Mouse (Mus musculus) CH12.LX (cell line): ENCODE results near the gene Hcls1. TPM values are rescaled to one million over a fixed set of nuclear protein-coding genes. Genes with fewer than 3 reads are reported as not detected.

Experiments used
- DNase-seq: peaks from one replicate; pipeline ENCODE4 v3.0.0-alpha.2; 2013; ENCODE audit errors: extremely low read depth
- H3K27ac ChIP-seq: 2 replicates; pipeline ENCODE4 v1.5.1; 2012; ENCODE audit warnings: low read depth, mild to moderate bottlenecking, control low read depth, moderate library complexity; ENCODE audit not compliant: insufficient read depth
- H3K27me3 ChIP-seq: replicated peaks from 2 replicates; pipeline ENCODE3; 2012; ENCODE audit warnings: inconsistent platforms
- H3K36me3 ChIP-seq, 2 experiments: replicated peaks in 1 of 2; 2 replicates each; pipeline versions ENCODE3 to v1.6.1; 2012; ENCODE audit warnings: inconsistent platforms in 1 of 2, low read length in 1 of 2, mild to moderate bottlenecking in 1 of 2, mixed read lengths in 1 of 2, moderate library complexity in 1 of 2; ENCODE audit not compliant: control insufficient read depth in 1 of 2, insufficient read depth in 1 of 2
- H3K4me1 ChIP-seq, 2 experiments: 2 replicates each; pipeline ENCODE4 v1.6.1; 2012; ENCODE audit warnings: inconsistent platforms in 1 of 2, moderate library complexity in 1 of 2; ENCODE audit not compliant: insufficient read depth in 2 of 2, control insufficient read depth in 1 of 2
- H3K4me2 ChIP-seq: 2 replicates; pipeline ENCODE4 v1.6.1; 2012; ENCODE audit warnings: low read depth, mild to moderate bottlenecking, control low read depth; ENCODE audit not compliant: poor library complexity, insufficient read depth, severe bottlenecking
- H3K4me3 ChIP-seq, 3 experiments: fragments of 150-350 bp in 1 of 3; sonication (generic) in 1 of 3; replicated peaks in 1 of 3; 2 replicates each; pipeline versions ENCODE3 to v1.5.1; 2011 to 2012; ENCODE audit warnings: low read depth in 2 of 3, low read length in 2 of 3, mild to moderate bottlenecking in 2 of 3, moderate library complexity in 2 of 3, control low read depth in 1 of 3, improper control_type of control experiment in 1 of 3, inconsistent platforms in 1 of 3, mixed read lengths in 1 of 3; ENCODE audit not compliant: poor library complexity in 1 of 3
- H3K79me2 ChIP-seq: replicated peaks from 2 replicates; pipeline ENCODE4 v1.6.1; 2012; ENCODE audit warnings: mild to moderate bottlenecking, moderate library complexity; ENCODE audit not compliant: control insufficient read depth, poor library complexity, insufficient read depth, severe bottlenecking; ENCODE audit errors: extremely low read depth
- H3K9ac ChIP-seq: 2 replicates; pipeline ENCODE4 v1.6.1; 2012; ENCODE audit warnings: low read depth, mild to moderate bottlenecking, control low read depth, moderate library complexity; ENCODE audit not compliant: insufficient read depth
- H3K9me3 ChIP-seq: replicated peaks from 2 replicates; pipeline ENCODE3; 2012; ENCODE audit warnings: low read length, inconsistent platforms, mixed read lengths
- BHLHE40 ChIP-seq: IDR thresholded peaks from 2 replicates; pipeline ENCODE4 v1.6.1; 2011; ENCODE audit warnings: mild to moderate bottlenecking, low read depth, low read length, improper control_type of control experiment
- CHD1 ChIP-seq: IDR thresholded peaks from 2 replicates; pipeline ENCODE4 v1.6.1; 2012; ENCODE audit warnings: low read depth, low read length, improper control_type of control experiment, inconsistent platforms
- CHD2 ChIP-seq: IDR thresholded peaks from 2 replicates; pipeline ENCODE4 v1.6.1; 2011; ENCODE audit warnings: low read length, improper control_type of control experiment
- CTCF ChIP-seq, 2 experiments: IDR thresholded peaks in 1 of 2; conservative IDR thresholded peaks in 1 of 2; 2 replicates each; pipeline ENCODE4 v1.5.1; 2011 to 2012; ENCODE audit warnings: low read depth in 2 of 2, low read length in 2 of 2, improper control_type of control experiment in 1 of 2, inconsistent platforms in 1 of 2, mild to moderate bottlenecking in 1 of 2, moderate library complexity in 1 of 2
- E2F4 ChIP-seq: IDR thresholded peaks from 2 replicates; pipeline ENCODE4 v1.6.1; 2011; ENCODE audit warnings: low read depth, low read length, improper control_type of control experiment; ENCODE audit not compliant: insufficient replicate concordance
- ELF1 ChIP-seq: IDR thresholded peaks from 2 replicates; pipeline ENCODE4 v1.6.1; 2014; ENCODE audit warnings: low read depth, mild to moderate bottlenecking, inconsistent platforms, low read length, improper control_type of control experiment
- EP300 ChIP-seq: IDR thresholded peaks from 2 replicates; pipeline ENCODE4 v1.6.1; 2011; ENCODE audit warnings: low read length, improper control_type of control experiment
- ETS1 ChIP-seq: conservative IDR thresholded peaks from 2 replicates; pipeline ENCODE4 v1.6.1; 2012; ENCODE audit warnings: low read depth, mild to moderate bottlenecking, inconsistent platforms, low read length, improper control_type of control experiment, moderate library complexity
- GABPA ChIP-seq: IDR thresholded peaks from 2 replicates; pipeline ENCODE4 v1.6.1; 2012; ENCODE audit warnings: low read depth, low read length, improper control_type of control experiment, inconsistent platforms; ENCODE audit not compliant: insufficient replicate concordance
- HCFC1 ChIP-seq: IDR thresholded peaks from 2 replicates; pipeline ENCODE4 v1.6.1; 2012; ENCODE audit warnings: low read depth, mild to moderate bottlenecking, inconsistent platforms, low read length, improper control_type of control experiment
- IRF4 ChIP-seq: IDR thresholded peaks from 2 replicates; pipeline ENCODE4 v1.6.1; 2014; ENCODE audit warnings: low read depth, mild to moderate bottlenecking, inconsistent platforms, low read length, improper control_type of control experiment
- JUN ChIP-seq: IDR thresholded peaks from 2 replicates; pipeline ENCODE4 v1.6.1; 2011; ENCODE audit warnings: low read depth, mild to moderate bottlenecking, low read length, improper control_type of control experiment, moderate library complexity; ENCODE audit not compliant: insufficient read depth
- JUND ChIP-seq: conservative IDR thresholded peaks from 2 replicates; pipeline ENCODE4 v1.6.1; 2011; ENCODE audit warnings: low read depth, low read length, improper control_type of control experiment
- KAT2A ChIP-seq: IDR thresholded peaks from 2 replicates; pipeline ENCODE4 v1.6.1; 2012; ENCODE audit warnings: low read length, improper control_type of control experiment, inconsistent platforms; ENCODE audit not compliant: insufficient replicate concordance
- MAFK ChIP-seq: IDR thresholded peaks from 2 replicates; pipeline ENCODE4 v1.6.1; 2011; ENCODE audit warnings: low read length, improper control_type of control experiment; ENCODE audit not compliant: insufficient replicate concordance
- MAX ChIP-seq: IDR thresholded peaks from 2 replicates; pipeline ENCODE4 v1.6.1; 2011; ENCODE audit warnings: low read length, improper control_type of control experiment
- MAZ ChIP-seq: IDR thresholded peaks from 2 replicates; pipeline ENCODE4 v1.6.1; 2012; ENCODE audit warnings: low read depth, mild to moderate bottlenecking, inconsistent platforms, low read length, improper control_type of control experiment, moderate library complexity
- MEF2A ChIP-seq: IDR thresholded peaks from 2 replicates; pipeline ENCODE4 v1.6.1; 2014; ENCODE audit warnings: low read depth, mild to moderate bottlenecking, inconsistent platforms, low read length, improper control_type of control experiment, borderline replicate concordance
- MXI1 ChIP-seq: IDR thresholded peaks from 2 replicates; pipeline ENCODE4 v1.6.1; 2011; ENCODE audit warnings: mild to moderate bottlenecking, low read depth, low read length, improper control_type of control experiment
- MYC ChIP-seq: IDR thresholded peaks from 2 replicates; pipeline ENCODE4 v1.6.1; 2011; ENCODE audit warnings: low read depth, mild to moderate bottlenecking, improper control_type of control experiment, low read length
- NELFE ChIP-seq: IDR thresholded peaks from 2 replicates; pipeline ENCODE4 v1.6.1; 2011; ENCODE audit warnings: low read depth, low read length, improper control_type of control experiment
- NRF1 ChIP-seq: IDR thresholded peaks from 2 replicates; pipeline ENCODE4 v1.6.1; 2014; ENCODE audit warnings: low read depth, mild to moderate bottlenecking, inconsistent platforms, low read length, improper control_type of control experiment, moderate library complexity
- PAX5 ChIP-seq: IDR thresholded peaks from 2 replicates; pipeline ENCODE4 v1.6.1; 2012; ENCODE audit warnings: low read length, inconsistent platforms, mixed read lengths
- POLR2A ChIP-seq: IDR thresholded peaks from 2 replicates; pipeline ENCODE4 v1.6.1; 2011; ENCODE audit warnings: low read depth, mild to moderate bottlenecking, improper control_type of control experiment, low read length
- POLR2AphosphoS2 ChIP-seq: IDR thresholded peaks from 2 replicates; pipeline ENCODE4 v1.6.1; 2011; ENCODE audit warnings: low read depth, low read length, improper control_type of control experiment
- RAD21 ChIP-seq: IDR thresholded peaks from 2 replicates; pipeline ENCODE4 v1.6.1; 2011; ENCODE audit warnings: low read depth, mild to moderate bottlenecking, low read length, improper control_type of control experiment, moderate library complexity
- RCOR1 ChIP-seq: conservative IDR thresholded peaks from 2 replicates; pipeline ENCODE4 v1.6.1; 2012; ENCODE audit warnings: low read depth, mild to moderate bottlenecking, inconsistent platforms, low read length, improper control_type of control experiment
- SIN3A ChIP-seq: IDR thresholded peaks from 2 replicates; pipeline ENCODE4 v1.6.1; 2012; ENCODE audit warnings: low read length, improper control_type of control experiment, inconsistent platforms
- SMC3 ChIP-seq: IDR thresholded peaks from 2 replicates; pipeline ENCODE4 v1.6.1; 2011; ENCODE audit warnings: low read depth, low read length, improper control_type of control experiment
- TBP ChIP-seq: conservative IDR thresholded peaks from 2 replicates; pipeline ENCODE4 v1.6.1; 2011; ENCODE audit warnings: low read depth, low read length, improper control_type of control experiment
- TCF12 ChIP-seq: IDR thresholded peaks from 2 replicates; pipeline ENCODE4 v1.6.1; 2014; ENCODE audit warnings: low read depth, mild to moderate bottlenecking, inconsistent platforms, low read length, improper control_type of control experiment
- UBTF ChIP-seq: IDR thresholded peaks from 2 replicates; pipeline ENCODE4 v1.6.1; 2012; ENCODE audit warnings: low read depth, mild to moderate bottlenecking, inconsistent platforms, low read length, improper control_type of control experiment, moderate library complexity
- USF1 ChIP-seq: IDR thresholded peaks from 2 replicates; pipeline ENCODE4 v1.6.1; 2014; ENCODE audit warnings: low read depth, mild to moderate bottlenecking, inconsistent platforms, low read length, improper control_type of control experiment
- USF2 ChIP-seq: conservative IDR thresholded peaks from 2 replicates; pipeline ENCODE4 v1.6.1; 2011; ENCODE audit warnings: low read depth, low read length, improper control_type of control experiment
- ZC3H11A ChIP-seq: IDR thresholded peaks from 2 replicates; pipeline ENCODE4 v1.6.1; 2012; ENCODE audit warnings: low read depth, mild to moderate bottlenecking, inconsistent platforms, low read length, improper control_type of control experiment
- ZKSCAN1 ChIP-seq: IDR thresholded peaks from 2 replicates; pipeline ENCODE4 v1.6.1; 2012; ENCODE audit warnings: low read depth, inconsistent platforms, low read length, improper control_type of control experiment, borderline replicate concordance
- ZMIZ1 ChIP-seq: IDR thresholded peaks from 2 replicates; pipeline ENCODE4 v1.6.1; 2012; ENCODE audit warnings: low read depth, mild to moderate bottlenecking, inconsistent platforms, low read length, improper control_type of control experiment
- ZNF384 ChIP-seq: IDR thresholded peaks from 2 replicates; pipeline ENCODE4 v1.6.1; 2012; ENCODE audit warnings: low read depth, low read length, improper control_type of control experiment, inconsistent platforms
- dilution Hi-C: fragments of 300-500 bp; cut with MboI; formaldehyde crosslinking; loops from 2 replicates; pipeline ENCODE4 v1.14.3; 2020; ENCODE audit warnings: low sequenced_read_pairs; ENCODE audit not compliant: extremely low pct_unique_long_range_greater_than_20kb, extremely low pct_ligation_motif_present
- in situ Hi-C: fragments of 300-500 bp; cut with MboI; formaldehyde crosslinking; loops from 3 replicates; pipeline ENCODE4 v1.14.3; 2019; ENCODE audit warnings: low sequenced_read_pairs, low pct_ligation_motif_present, low pct_unique_long_range_greater_than_20kb, mixed read lengths
- polyA plus RNA-seq: library from polyadenylated mRNA; unstranded; fragments of >175 nt; gene quantifications from 2 replicates; pipeline ENCODE4 v1.2.1, GENCODE M21; 2012; ENCODE audit warnings: low read depth; ENCODE audit not compliant: insufficient read length
- total RNA-seq, 2 experiments: library from RNA; depleted of rRNA; stranded (reverse); fragments of 300-350 nt in 1 of 2; fragments of >200 nt in 1 of 2; gene quantifications; 2 replicates each; pipeline ENCODE4 v1.2.3; 2012 to 2014

The Hcls1 gene
- total and polyA plus RNA-seq, 3 experiments = 222 to 537 (median 302) TPM

- in situ Hi-C loops = no loop called here
- Histone ChIP-seq H3K36me3 (peaks cover 48 to 79% of the 10 kb centered on the region in 2 experiments), H3K27me3 (no peaks in the 10 kb centered on the region), H3K4me2 (peak overlapping the region; percentile 79), H3K9ac (peak overlapping the region; percentile 89), H3K4me1 (peaks cover 43 to 78% of the 10 kb centered on the region in 2 experiments), H3K27ac (peak overlapping the region; percentile 74), H3K4me3 (peak overlapping the region; percentile 50 to 79 (median 61)), H3K9me3 (no peaks in the 10 kb centered on the region), H3K79me2 (peaks cover 42% of the 10 kb centered on the region)
- peak; percentile 48 for DNase-seq
- dilution Hi-C loops = no loop called here
- TF ChIP-seq EP300 (0 out of 2 replicates have a peak, but pooled peaks have one; percentile 40), ZKSCAN1 (no peak), RCOR1 (no peak), MAFK (no peak), USF1 (no peak), MYC (peak; percentile 58), USF2 (no peak), ZMIZ1 (no peak), NRF1 (no peak), HCFC1 (no peak), CHD2 (peak; percentile 52; the same call in 1 of the 2 replicates), TCF12 (no peak), ETS1 (no peak; the same call in 1 of the 2 replicates), KAT2A (0 out of 2 replicates have a peak, but pooled peaks have one; percentile 16), RAD21 (no peak), BHLHE40 (peak; percentile 69), MEF2A (no peak), CHD1 (peak; percentile 91), GABPA (no peak), MAZ (no peak), E2F4 (no peak), JUND (no peak), UBTF (0 out of 2 replicates have a peak, but pooled peaks have one; percentile 19), MAX (peak; percentile 74), CTCF (conservative IDR thresholded peaks at IDR 0.05 in 1 of 2, IDR thresholded peaks at IDR 0.05 in 1 of 2; ENCODE audit: low read depth in 2 of 2, low read length in 2 of 2) (no peak), JUN (no peak), ZC3H11A (no peak), SMC3 (no peak; the same call in 1 of the 2 replicates), PAX5 (no peak), MXI1 (peak; percentile 73), IRF4 (peak; percentile 44; the same call in 1 of the 2 replicates), ELF1 (peak; percentile 9; the same call in 1 of the 2 replicates), TBP (no peak), SIN3A (no peak; the same call in 1 of the 2 replicates), ZNF384 (no peak), NELFE (0 out of 2 replicates have a peak, but pooled peaks have one; percentile 20), POLR2AphosphoS2 (no peak), POLR2A (no peak)
Observed at GRCm38 (mm10) chr16:36926514-36927447, 8.0 kb upstream of the Hcls1 start.
